Mouse (Mus musculus) stomach, postnatal 0 days (tissue): ENCODE results near the gene As3mt.

ENCODE experiments used
- CTCF ChIP-seq: IDR thresholded peaks from 2 replicates; pipeline ENCODE4 v1.5.1; 2016; ENCODE audit warnings: antibody characterized with exemption, low read depth, mild to moderate bottlenecking, moderate library complexity
- EP300 ChIP-seq: optimal IDR thresholded peaks from 2 replicates; pipeline ENCODE3; 2016; ENCODE audit warnings: antibody characterized with exemption

DNA sequence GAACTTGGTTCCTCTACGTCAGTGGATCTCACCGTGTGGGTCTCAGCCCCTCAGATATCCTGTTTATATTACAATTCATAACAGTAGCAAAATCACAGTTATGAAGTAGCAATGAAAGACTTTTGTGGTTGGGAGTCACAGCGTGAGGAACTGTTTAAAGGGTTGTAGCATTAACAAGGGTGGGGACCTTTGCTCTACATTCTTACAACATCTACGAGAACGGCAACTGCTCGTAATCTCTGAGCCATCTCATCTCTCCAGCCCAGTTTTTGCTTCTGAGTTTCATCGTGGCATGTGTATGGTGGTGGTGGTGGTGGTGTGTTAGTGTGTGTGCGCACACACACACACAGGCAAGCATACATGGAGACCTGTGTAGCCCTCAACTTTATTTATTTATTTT, 7.0 kb downstream of the As3mt start:
- no peak for TF ChIP-seq EP300
- TF ChIP-seq CTCF: no peak
